Mouse (Mus musculus) lung, adult 2 months (tissue): Measurements from ENCODE around the gene Dner.

Source experiments
- CTCF ChIP-seq: fragments of 200-500 bp; IDR thresholded peaks from 2 replicates; pipeline ENCODE4 v1.5.1; 2011; ENCODE audit warnings: mild to moderate bottlenecking, low read length, control low read depth; ENCODE audit not compliant: insufficient read depth
- POLR2A ChIP-seq: fragments of 200-500 bp; IDR thresholded peaks from 2 replicates; pipeline ENCODE4 v1.6.1; 2011; ENCODE audit warnings: low read depth, mild to moderate bottlenecking, control low read depth, low read length, borderline replicate concordance; ENCODE audit errors: extremely low read depth

GRCm38 (mm10) chr1:84395928-84396327 is 300.1 kb downstream of the Dner start:
- TF ChIP-seq CTCF: no peak
- no peak for TF ChIP-seq POLR2A
